15 mouse cellular contexts compared by ENCODE assay signal in genomic region chr19:36701366-36701765, GRCm38 (mm10). TPM values are rescaled to one million over a fixed set of nuclear protein-coding genes. Genes with fewer than 3 reads are reported as not detected.
DNase-seq lines count a peak whose midpoint lies in the region; ATAC-seq and TF ChIP-seq lines count a peak whose summit lies in the region.
"Had no signal": no experiment of that assay in that cellular context is flagged by ENCODE, and none has a peak within 500 bp of the region (broad histone marks: within the 10 kb centered on the region; RNA-seq: fewer than 3 reads in every experiment).

No protein-coding gene starts in this region.

- H3K36me3 ChIP-seq in forebrain, embryonic 10.5 days (replicated peaks), result no peaks in the 10 kb centered on the region
- no peaks in the 10 kb centered on the region for H3K36me3 ChIP-seq in forebrain, embryonic 11.5 days (ENCODE audit: control insufficient read depth, insufficient read depth, low read length)
- no peaks in the 10 kb centered on the region for H3K36me3 ChIP-seq in hindbrain, postnatal 0 days (ENCODE audit: insufficient read depth, low read length)
- H3K36me3 ChIP-seq in hindbrain, embryonic 12.5 days, result no peaks in the 10 kb centered on the region
- no peaks in the 10 kb centered on the region for H3K36me3 ChIP-seq in midbrain, embryonic 14.5 days (ENCODE audit: control insufficient read depth, insufficient read depth, low read length)
- H3K36me3 ChIP-seq in midbrain, embryonic 13.5 days, result no peaks in the 10 kb centered on the region
- no peaks in the 10 kb centered on the region for H3K36me3 ChIP-seq in stomach, embryonic 16.5 days (ENCODE audit: control insufficient read depth, insufficient read depth, low read length)
- H3K36me3 ChIP-seq: hindbrain, embryonic 15.5 days; liver, embryonic 13.5 days had no signal

- no peak overlapping the region for H3K4me2 ChIP-seq in forebrain, embryonic 11.5 days (ENCODE audit: low read depth, low read length, severe bottlenecking)
- no peak overlapping the region for H3K4me2 ChIP-seq in hindbrain, postnatal 0 days (ENCODE audit: low read depth, low read length)
- no peak overlapping the region for H3K4me2 ChIP-seq in hindbrain, embryonic 12.5 days (replicated peaks)
- no peak overlapping the region for H3K4me2 ChIP-seq in midbrain, embryonic 14.5 days (ENCODE audit: low read length)
- no peak overlapping the region for H3K4me2 ChIP-seq in midbrain, embryonic 13.5 days (replicated peaks)
- no peak overlapping the region for H3K4me2 ChIP-seq in stomach, embryonic 16.5 days (ENCODE audit: low read depth, low read length)
- H3K4me2 ChIP-seq: hindbrain, embryonic 15.5 days; liver, embryonic 13.5 days had no signal

- DNase-seq in forebrain, embryonic 10.5 days (ENCODE audit: extremely low spot score, low spot score), result peak; percentile 6
- no peak for DNase-seq in forebrain, embryonic 11.5 days (ENCODE audit: low spot score)
- DNase-seq in hindbrain, postnatal 0 days (ENCODE audit: low spot score), result no peak
- DNase-seq in midbrain, embryonic 14.5 days, result peak; percentile 8
- DNase-seq in MN1 (ENCODE audit: low spot score), result no peak
- DNase-seq: kidney, postnatal 14 days; liver, embryonic 13.5 days; thymus, postnatal 25 days had no signal

- ATAC-seq in forebrain, embryonic 11.5 days (replicated peaks; ENCODE audit: low FRiP score), result no peak
- ATAC-seq in hindbrain, postnatal 0 days, result no peak
- ATAC-seq in hindbrain, embryonic 12.5 days (ENCODE audit: low FRiP score), result no peak
- no peak for ATAC-seq in midbrain, embryonic 14.5 days (ENCODE audit: low FRiP score, low TSS enrichment)
- ATAC-seq in midbrain, embryonic 13.5 days, result no peak
- no peak for ATAC-seq in stomach, embryonic 16.5 days (ENCODE audit: insufficient read depth, low FRiP score)
- ATAC-seq: activated CD4-positive, CD25-positive, alpha-beta regulatory T cell, adult 4 months had no signal

- no peak overlapping the region for H3K27ac ChIP-seq in forebrain, embryonic 10.5 days
- H3K27ac ChIP-seq in forebrain, embryonic 11.5 days (ENCODE audit: low read depth, low read length), result no peak overlapping the region
- H3K27ac ChIP-seq in hindbrain, postnatal 0 days, result peak overlapping the region; percentile 29; the same call in 1 of the 2 replicates
- no peak overlapping the region for H3K27ac ChIP-seq in hindbrain, embryonic 12.5 days
- no peak overlapping the region for H3K27ac ChIP-seq in midbrain, embryonic 14.5 days (replicated peaks; ENCODE audit: low read depth, low read length)
- H3K27ac ChIP-seq in midbrain, embryonic 13.5 days, result no peak overlapping the region
- peak overlapping the region; percentile 82 for H3K27ac ChIP-seq in stomach, embryonic 16.5 days (ENCODE audit: low read length)
- H3K27ac ChIP-seq: hindbrain, embryonic 15.5 days; liver, embryonic 13.5 days had no signal

- no peak overlapping the region for H3K4me3 ChIP-seq in forebrain, embryonic 10.5 days
- no peak overlapping the region for H3K4me3 ChIP-seq in forebrain, embryonic 11.5 days (ENCODE audit: low read depth, low read length)
- no peak overlapping the region for H3K4me3 ChIP-seq in hindbrain, postnatal 0 days (ENCODE audit: low read length)
- no peak overlapping the region for H3K4me3 ChIP-seq in hindbrain, embryonic 12.5 days
- H3K4me3 ChIP-seq in midbrain, embryonic 14.5 days (replicated peaks; ENCODE audit: low read depth, low read length), result no peak overlapping the region
- H3K4me3 ChIP-seq in midbrain, embryonic 13.5 days (replicated peaks), result no peak overlapping the region
- H3K4me3 ChIP-seq in stomach, embryonic 16.5 days (replicated peaks; ENCODE audit: low read length), result no peak overlapping the region
- H3K4me3 ChIP-seq: hindbrain, embryonic 15.5 days; liver, embryonic 13.5 days; megakaryocyte, embryonic 14.5 days; myocyte had no signal

- 85% methylated on average over 3 of the region's 3 CpGs for whole genome bisulfite sequencing in forebrain, embryonic 10.5 days
- WGBS in forebrain, embryonic 11.5 days, result 87% methylated on average over 3 of the region's 3 CpGs
- 53% methylated on average over 3 of the region's 3 CpGs for WGBS in hindbrain, postnatal 0 days
- WGBS in hindbrain, embryonic 12.5 days, result 59% methylated on average over 3 of the region's 3 CpGs
- 71% methylated on average over 3 of the region's 3 CpGs for whole genome bisulfite sequencing in midbrain, embryonic 14.5 days
- 76% methylated on average over 3 of the region's 3 CpGs for WGBS in midbrain, embryonic 13.5 days
- WGBS in stomach, embryonic 16.5 days, result 43% methylated on average over 3 of the region's 3 CpGs

- no peaks in the 10 kb centered on the region for H3K27me3 ChIP-seq in forebrain, embryonic 10.5 days (ENCODE audit: poor library complexity, severe bottlenecking)
- H3K27me3 ChIP-seq in forebrain, embryonic 11.5 days (ENCODE audit: control insufficient read depth, insufficient read depth, low read length), result no peaks in the 10 kb centered on the region
- no peaks in the 10 kb centered on the region for H3K27me3 ChIP-seq in hindbrain, postnatal 0 days (ENCODE audit: insufficient read depth, low read length)
- no peaks in the 10 kb centered on the region for H3K27me3 ChIP-seq in hindbrain, embryonic 12.5 days
- no peaks in the 10 kb centered on the region for H3K27me3 ChIP-seq in midbrain, embryonic 14.5 days (ENCODE audit: control insufficient read depth, insufficient read depth, low read length)
- H3K27me3 ChIP-seq in midbrain, embryonic 13.5 days, result no peaks in the 10 kb centered on the region
- H3K27me3 ChIP-seq in stomach, embryonic 16.5 days (ENCODE audit: control insufficient read depth, insufficient read depth, low read length), result no peaks in the 10 kb centered on the region
- H3K27me3 ChIP-seq: hindbrain, embryonic 15.5 days; liver, embryonic 13.5 days had no signal

- H3K9ac ChIP-seq in forebrain, embryonic 11.5 days (ENCODE audit: low read length), result no peak overlapping the region
- H3K9ac ChIP-seq in hindbrain, postnatal 0 days (replicated peaks; ENCODE audit: low read length), result no peak overlapping the region
- no peak overlapping the region for H3K9ac ChIP-seq in hindbrain, embryonic 12.5 days
- no peak overlapping the region for H3K9ac ChIP-seq in midbrain, embryonic 14.5 days (replicated peaks; ENCODE audit: low read length)
- H3K9ac ChIP-seq in midbrain, embryonic 13.5 days (replicated peaks), result no peak overlapping the region
- H3K9ac ChIP-seq in stomach, embryonic 16.5 days (ENCODE audit: low read length), result no peak overlapping the region
- H3K9ac ChIP-seq: hindbrain, embryonic 15.5 days; liver, embryonic 13.5 days had no signal

- H3K4me1 ChIP-seq in forebrain, embryonic 10.5 days, result no peaks in the 10 kb centered on the region
- H3K4me1 ChIP-seq in forebrain, embryonic 11.5 days (replicated peaks; ENCODE audit: control insufficient read depth, insufficient read depth, low read length), result no peaks in the 10 kb centered on the region
- H3K4me1 ChIP-seq in hindbrain, postnatal 0 days (ENCODE audit: insufficient read depth, low read length), result peaks cover 13% of the 10 kb centered on the region; the same call in 1 of the 2 replicates
- H3K4me1 ChIP-seq in hindbrain, embryonic 12.5 days, result peaks cover 14% of the 10 kb centered on the region; the same call in 1 of the 2 replicates
- H3K4me1 ChIP-seq in midbrain, embryonic 14.5 days (ENCODE audit: control insufficient read depth, insufficient read depth, low read length), result peaks cover 4% of the 10 kb centered on the region; the same call in 1 of the 2 replicates
- peaks cover 7% of the 10 kb centered on the region for H3K4me1 ChIP-seq in midbrain, embryonic 13.5 days (replicated peaks)
- peaks cover 44% of the 10 kb centered on the region for H3K4me1 ChIP-seq in stomach, embryonic 16.5 days (ENCODE audit: control insufficient read depth, insufficient read depth, low read length)
- H3K4me1 ChIP-seq: megakaryocyte, embryonic 14.5 days had no signal

- no peaks in the 10 kb centered on the region for H3K9me3 ChIP-seq in forebrain, embryonic 10.5 days
- H3K9me3 ChIP-seq in forebrain, embryonic 11.5 days (ENCODE audit: control insufficient read depth, low read length), result no peaks in the 10 kb centered on the region
- no peaks in the 10 kb centered on the region for H3K9me3 ChIP-seq in hindbrain, postnatal 0 days (ENCODE audit: low read length)
- peaks cover 5% of the 10 kb centered on the region; the same call in 1 of the 2 replicates for H3K9me3 ChIP-seq in hindbrain, embryonic 12.5 days (replicated peaks)
- no peaks in the 10 kb centered on the region; the same call in 1 of the 2 replicates for H3K9me3 ChIP-seq in midbrain, embryonic 14.5 days (ENCODE audit: control insufficient read depth, low read length)
- H3K9me3 ChIP-seq in midbrain, embryonic 13.5 days, result 0 out of 2 replicates have a peak, but pooled peaks cover 4% of the 10 kb centered on the region
- 0 out of 2 replicates have a peak, but pooled peaks cover 4% of the 10 kb centered on the region for H3K9me3 ChIP-seq in stomach, embryonic 16.5 days (replicated peaks; ENCODE audit: control insufficient read depth, low read length)
- H3K9me3 ChIP-seq: hindbrain, embryonic 15.5 days; liver, embryonic 13.5 days had no signal

- TF ChIP-seq CTCF in hindbrain, postnatal 0 days (IDR thresholded peaks at IDR 0.05; ENCODE audit: low read depth), result no peak

RNA-seq across cellular contexts. Expression of gene Ppp1r3c, which starts 35.1 kb away (rescaled TPM):
- 1.3 and 1.5 TPM in 2 replicates for polyA plus RNA-seq in forebrain, embryonic 10.5 days (2016; fragmentation: Nextera tagmentation; extraction: Ambion mirVana)
- 2.0 and 2.1 TPM in 2 replicates for polyA plus RNA-seq in forebrain, embryonic 11.5 days (2014; fragmentation: Nextera tagmentation; extraction: Ambion mirVana)
- total RNA-seq in hindbrain, postnatal 0 days (2014; rRNA removed), result 27.2 and 33.6 TPM in 2 replicates
- 12.9 and 14.8 TPM in 2 replicates for polyA plus RNA-seq in hindbrain, postnatal 0 days (2015; fragmentation: Nextera tagmentation; extraction: Ambion mirVana)
- polyA plus RNA-seq in hindbrain, embryonic 12.5 days (2016; fragmentation: Nextera tagmentation; extraction: Ambion mirVana), result 8.1 and 8.3 TPM in 2 replicates
- polyA plus RNA-seq in midbrain, embryonic 14.5 days (2014; fragmentation: Nextera tagmentation; extraction: Ambion mirVana), result 10.3 and 14.4 TPM in 2 replicates
- polyA plus RNA-seq in midbrain, embryonic 13.5 days (2015; fragmentation: Nextera tagmentation; extraction: Ambion mirVana), result 5.9 and 7.1 TPM in 2 replicates
- polyA plus RNA-seq in stomach, embryonic 16.5 days (2015; fragmentation: Nextera tagmentation; extraction: Ambion mirVana), result 26.1 and 29.0 TPM in 2 replicates
- polyA plus RNA-seq: activated CD4-positive, CD25-positive, alpha-beta regulatory T cell, adult 4 months; myocyte had no signal

Comparison
In these comparisons a context has a peak if more than half of its experiments do, and no peak if none do; other contexts are left out.
1. DNase-seq: peak in forebrain, embryonic 10.5 days (single experiment) and midbrain, embryonic 14.5 days (single experiment); none in forebrain, embryonic 11.5 days (single experiment), hindbrain, postnatal 0 days (single experiment) and MN1 (single experiment).
2. H3K27ac ChIP-seq: peak in hindbrain, postnatal 0 days (single experiment) and stomach, embryonic 16.5 days (single experiment); none in forebrain, embryonic 10.5 days (single experiment), forebrain, embryonic 11.5 days (single experiment), hindbrain, embryonic 12.5 days (single experiment), midbrain, embryonic 14.5 days (single experiment) and midbrain, embryonic 13.5 days (single experiment).